Mouse (Mus musculus) heart, postnatal 36 days (tissue): ENCODE data around the gene Cdk8. TPM values are rescaled to one million over a fixed set of nuclear protein-coding genes. Genes with fewer than 3 reads are reported as not detected.

Experiments
- DNase-seq, 2 experiments: peaks; one replicate each; pipeline ENCODE4 v3.0.0; 2021 to 2022
- intact Hi-C: fragments of 180-260 bp; cut with DNase I; formaldehyde crosslinking; loops from one replicate; pipeline ENCODE4 v1.15.1; 2025
- total RNA-seq, 2 experiments: library from RNA; stranded (reverse); gene quantifications; 2 replicates each; pipeline ENCODE4 v1.2.3; 2021

Gene Cdk8
- total RNA-seq, 2 experiments from 2014 or later = 14.6 to 18.0 TPM

DNA sequence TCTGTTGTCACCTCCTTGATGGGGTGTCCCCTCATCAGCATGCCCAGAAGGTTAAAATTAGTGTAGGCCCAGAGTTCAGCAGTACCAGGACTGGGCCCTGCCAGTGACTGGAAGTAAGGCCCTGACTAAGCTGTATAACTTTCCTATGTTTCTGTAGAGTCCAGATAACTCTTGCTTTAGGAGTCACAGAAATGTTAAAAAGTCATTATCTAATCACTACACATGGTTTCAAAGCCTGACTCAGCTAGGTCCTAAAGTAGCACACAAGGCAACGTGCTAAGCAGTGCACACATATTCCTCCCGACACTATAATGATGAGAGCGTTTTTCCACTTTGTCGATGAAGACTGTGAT, 76.7 kb downstream of the Cdk8 start:
- intact Hi-C loops = no loop called here
- DNase-seq = no peak

DNA sequence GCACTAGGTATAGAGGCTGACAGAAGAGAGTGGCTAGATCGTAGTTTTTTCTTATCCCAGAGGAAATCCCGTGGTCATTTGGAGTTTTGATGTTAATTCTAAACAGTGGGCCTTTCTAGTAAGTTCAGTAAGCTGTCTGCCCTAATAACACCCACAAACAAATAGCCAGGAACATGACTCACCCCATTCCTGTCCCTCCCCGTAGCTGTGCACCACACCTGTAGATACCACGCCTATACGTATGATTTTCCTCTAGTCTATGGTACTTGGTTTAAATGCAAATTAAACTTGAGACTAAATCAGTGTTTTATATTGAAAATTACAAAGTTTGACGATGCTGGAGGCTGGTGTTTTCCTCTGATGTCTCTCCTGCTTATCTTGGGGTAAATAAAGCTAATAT, 83.5 kb downstream of the Cdk8 start:
- intact Hi-C loops = no loop called here
- DNase-seq = no peak

DNA sequence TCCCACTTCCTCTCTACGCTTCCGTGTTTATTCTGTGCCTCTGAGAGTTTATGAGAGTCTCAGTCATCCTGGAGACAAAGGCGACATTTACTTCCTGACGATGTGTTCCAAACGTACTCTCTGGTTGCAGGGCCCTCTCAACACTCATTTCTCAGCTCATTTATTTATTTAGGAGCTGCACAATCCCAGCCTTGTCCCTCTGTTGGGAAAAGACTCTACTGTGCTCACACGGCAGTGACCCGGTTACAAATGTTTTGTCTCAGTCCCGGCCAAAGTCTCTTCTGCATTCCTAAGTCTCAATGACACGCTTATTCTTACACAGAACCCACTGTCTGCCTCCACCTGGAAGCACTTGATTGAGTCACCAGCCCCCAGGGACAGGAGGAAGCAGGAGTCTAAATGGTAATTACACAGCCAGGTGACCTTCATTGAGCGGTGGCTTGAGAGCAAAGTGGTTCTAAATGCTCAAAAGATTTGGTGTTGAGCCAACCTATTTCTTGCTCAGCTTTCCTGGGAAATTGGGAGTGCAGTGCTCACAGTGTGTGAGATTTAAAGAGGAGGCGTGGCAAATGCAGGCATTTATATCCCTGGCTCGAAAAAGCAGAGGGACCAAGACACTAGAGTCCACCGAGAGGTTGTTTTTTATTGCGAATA, 84.4 kb downstream of the Cdk8 start:
- intact Hi-C loops = no loop called here
- no peak for DNase-seq

DNA sequence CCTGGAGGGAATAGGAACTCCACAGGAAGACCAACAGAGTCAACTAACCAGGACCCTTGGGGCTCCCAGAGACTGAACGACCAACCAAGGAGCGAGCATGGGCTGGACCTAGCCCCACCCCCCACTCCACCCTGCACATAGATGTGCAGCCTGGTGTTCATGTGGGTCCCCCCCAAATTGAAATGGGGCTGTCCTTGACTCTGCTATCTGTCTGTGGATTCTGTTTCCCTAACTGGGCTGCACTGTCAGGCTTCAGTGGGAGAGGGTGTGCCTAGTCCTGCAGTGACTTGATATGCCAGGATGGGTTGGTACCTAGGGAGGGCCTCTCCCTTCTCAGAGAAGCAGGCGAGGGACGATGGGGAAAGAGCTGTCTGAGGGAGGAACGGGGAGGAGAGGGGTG, 85.3 kb downstream of the Cdk8 start:
- intact Hi-C loops = no loop called here
- no peak for DNase-seq

DNA sequence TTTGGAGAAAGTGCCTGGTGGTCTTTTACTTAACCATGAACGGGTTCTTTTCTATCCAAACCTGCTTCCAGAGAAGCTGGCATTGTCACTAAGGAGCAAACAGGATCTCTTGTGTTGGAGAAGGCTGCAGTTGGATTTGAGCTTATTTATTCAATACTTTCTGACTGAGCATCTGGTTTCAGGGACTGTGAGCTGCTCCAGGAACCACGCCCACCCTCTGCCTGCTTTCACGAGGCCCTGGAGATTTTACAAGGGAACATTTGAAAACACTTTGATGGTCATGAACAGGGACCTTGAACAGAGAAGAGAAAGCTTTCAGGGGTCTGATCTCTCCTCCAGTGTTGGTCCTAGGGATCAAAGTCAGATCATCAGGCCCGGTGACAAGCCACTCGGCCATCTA, 87.0 kb downstream of the Cdk8 start:
- intact Hi-C loops = no loop called here
- no peak for DNase-seq

DNA sequence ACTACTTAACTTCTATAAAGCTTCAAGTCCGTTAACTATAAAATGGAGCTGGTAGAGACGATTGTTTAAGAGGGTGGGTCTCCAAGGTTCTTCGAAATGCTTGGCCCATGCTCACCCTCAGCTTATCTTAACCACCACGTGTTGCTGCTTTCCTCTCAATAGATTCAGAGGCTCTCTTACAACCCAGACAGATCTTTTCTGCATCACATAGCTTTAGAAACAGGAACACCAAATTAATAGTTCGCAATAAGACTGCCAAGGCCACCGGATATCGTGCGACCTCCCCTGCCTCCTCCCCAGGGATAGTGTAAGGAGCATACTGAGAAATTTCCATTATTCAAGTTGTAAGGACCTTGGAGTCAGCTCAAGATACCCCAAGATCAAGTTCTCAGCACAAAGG, 87.4 kb downstream of the Cdk8 start:
- intact Hi-C loops = no loop called here
- DNase-seq = no peak

DNA sequence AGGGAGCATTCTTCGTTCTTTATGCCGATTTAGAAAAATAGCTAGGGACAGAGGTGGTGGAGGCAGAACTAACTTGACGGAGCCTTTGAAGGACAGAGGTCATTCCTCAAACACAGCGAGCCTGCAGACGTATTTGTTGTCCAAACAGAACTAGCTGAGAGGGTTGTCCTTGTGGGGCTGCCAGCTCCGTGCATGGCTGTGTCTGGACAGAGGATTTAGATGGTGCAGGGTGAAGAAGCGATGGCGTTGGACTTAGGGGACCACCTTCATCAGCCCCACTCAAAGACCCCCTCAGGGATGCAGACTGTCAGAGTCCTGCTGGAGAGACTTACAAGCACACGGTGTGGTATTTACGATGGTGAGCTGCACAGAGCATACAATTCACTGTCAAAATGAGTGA, 97.9 kb downstream of the Cdk8 start:
- intact Hi-C loops = no loop called here
- no peak for DNase-seq

DNA sequence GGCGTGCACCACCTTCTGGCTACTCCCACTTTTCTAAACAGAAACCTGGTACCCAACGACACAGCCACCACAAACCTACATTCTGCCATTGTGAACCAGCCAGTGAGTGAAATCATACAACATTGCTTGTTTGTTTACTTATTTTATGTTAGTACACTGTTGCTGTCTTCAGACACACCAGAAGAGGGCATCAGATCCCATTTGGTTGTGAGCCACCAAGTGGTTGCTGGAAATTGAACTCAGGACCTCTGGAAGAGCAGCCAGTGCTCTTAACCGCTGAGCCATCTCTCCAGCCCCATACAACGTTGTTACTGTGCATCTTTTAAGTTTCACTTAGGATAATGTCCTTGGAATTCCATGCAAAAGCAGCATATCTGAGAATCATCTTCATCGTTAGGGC, 98.5 kb downstream of the Cdk8 start:
- intact Hi-C loops = no loop called here
- no peak for DNase-seq

DNA sequence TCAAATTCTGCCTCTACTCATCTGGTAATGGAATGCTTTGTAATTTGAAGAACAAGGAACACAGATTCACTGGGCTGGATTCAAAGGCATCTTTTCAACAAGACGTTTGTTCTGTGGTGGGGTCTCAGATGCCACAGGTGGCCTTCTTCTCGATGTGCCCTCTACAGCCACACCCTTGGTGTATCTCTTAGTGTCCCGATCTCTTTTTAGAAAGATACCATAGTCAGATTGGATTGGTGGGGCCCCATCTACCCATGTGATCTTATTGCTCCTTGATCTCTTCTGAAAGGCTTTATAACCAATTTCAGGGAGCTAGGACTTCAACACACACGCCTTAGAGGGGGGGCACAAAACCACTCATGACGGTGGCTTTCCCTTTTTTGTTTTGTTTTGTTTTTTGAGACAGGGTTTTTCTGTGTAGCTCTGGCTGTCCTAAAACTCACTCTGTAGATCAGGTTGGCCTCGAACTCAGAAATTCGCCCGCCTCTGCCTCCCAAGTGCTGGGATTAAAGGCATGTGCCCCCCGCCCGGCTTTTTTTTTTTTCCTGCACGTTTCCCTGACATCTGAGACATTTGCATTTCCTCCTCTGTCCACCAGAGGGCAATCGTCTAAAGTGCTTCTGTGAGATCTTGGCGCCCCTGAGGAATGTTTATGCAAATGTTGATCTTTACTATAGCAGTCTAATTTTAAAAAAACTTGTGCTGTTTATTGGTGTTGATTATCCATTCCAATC, 99.2 kb downstream of the Cdk8 start:
- DNase-seq = peak; percentile 51 to 53
- intact Hi-C loops = loop anchor here (1.0 to 5.0 kb wide), 2 partner anchors 142 to 143 kb away; no protein-coding TSS in a partner anchor

DNA sequence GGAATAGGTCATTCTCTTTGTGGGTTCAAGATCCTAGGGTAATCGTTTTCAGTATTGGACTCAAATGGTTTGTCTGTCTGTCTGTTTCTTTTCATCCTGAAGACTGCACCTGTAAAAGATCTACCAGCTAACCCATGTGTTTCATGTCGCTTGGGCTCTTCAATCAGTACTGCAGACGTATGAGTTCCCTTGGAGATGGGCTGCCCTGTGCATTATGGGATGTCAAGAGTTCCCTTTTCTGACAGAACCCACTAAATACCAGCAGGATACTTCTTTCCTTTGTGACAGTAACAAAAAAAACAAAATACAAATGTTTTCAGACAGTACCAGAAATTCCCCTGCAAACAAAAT, 99.7 kb downstream of the Cdk8 start:
- intact Hi-C loops = loop anchor here (1.0 to 5.0 kb wide), 2 partner anchors 142 to 143 kb away; no protein-coding TSS in a partner anchor
- DNase-seq = no peak

DNA sequence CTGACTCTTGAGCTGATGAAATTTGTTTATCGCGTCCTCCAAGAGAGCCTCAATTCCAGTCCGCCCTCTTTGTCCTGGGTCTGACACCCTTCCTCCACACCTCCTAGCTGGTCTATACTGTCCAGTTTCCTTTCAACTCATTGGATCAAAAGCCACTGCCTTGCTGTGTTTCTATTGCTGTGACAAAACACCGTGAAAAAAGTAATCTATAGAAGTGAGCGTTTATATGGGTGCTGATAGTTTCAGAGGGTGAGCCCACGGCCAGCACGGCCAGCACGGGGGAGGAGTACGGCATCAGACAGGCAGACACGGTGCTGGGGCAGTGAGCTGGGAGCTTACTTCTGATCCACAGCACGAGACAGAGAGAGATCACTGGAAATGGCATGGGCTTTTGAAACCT, 100.1 kb downstream of the Cdk8 start:
- intact Hi-C loops = loop anchor here (5.0 kb wide), 1 partner anchor 141 kb away; no protein-coding TSS in a partner anchor
- DNase-seq = no peak

DNA sequence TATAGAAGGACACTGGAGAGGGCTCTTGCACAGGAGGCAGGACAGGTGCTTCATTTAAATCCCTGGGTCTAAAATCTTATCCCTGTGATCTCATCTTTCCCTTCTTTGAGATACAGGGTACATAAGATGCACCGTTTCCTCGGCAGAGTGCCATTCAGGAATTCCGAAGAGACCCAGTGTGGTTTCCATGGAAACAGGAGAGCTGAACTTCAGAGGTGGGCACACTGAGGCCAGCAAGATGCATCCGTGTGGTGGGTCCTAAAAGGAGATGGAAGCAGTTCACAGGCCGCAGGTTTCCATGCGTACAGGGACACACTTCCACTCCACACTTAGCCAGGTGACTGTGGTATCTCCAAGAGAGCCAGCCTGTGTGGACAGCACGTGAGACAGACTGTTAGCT, 101.5 kb downstream of the Cdk8 start:
- DNase-seq = no peak
- intact Hi-C loops = loop anchor here (5.0 kb wide), 1 partner anchor 140 kb away; no protein-coding TSS in a partner anchor

DNA sequence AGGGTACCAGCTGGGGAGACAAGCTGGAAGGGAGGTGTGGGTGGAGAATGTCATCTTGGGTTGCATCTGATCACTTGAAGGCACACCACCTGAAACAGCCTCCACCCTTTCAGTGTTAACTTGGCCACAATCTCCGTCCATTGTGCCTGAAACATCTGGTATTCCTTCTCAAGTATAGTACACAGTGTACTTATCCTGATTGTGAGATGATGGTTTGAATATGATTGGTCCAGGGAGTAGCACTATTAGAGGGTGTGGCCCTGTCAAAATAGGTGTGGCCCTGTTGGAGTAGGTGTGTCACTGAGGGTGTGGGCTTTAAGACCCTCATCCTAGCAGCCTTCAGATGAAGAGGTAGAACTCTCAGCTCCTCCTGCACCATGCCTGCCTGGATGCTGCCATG, 103.4 kb downstream of the Cdk8 start:
- DNase-seq = no peak
- intact Hi-C loops = loop anchor here (5.0 kb wide), 1 partner anchor 138 kb away; no protein-coding TSS in a partner anchor

DNA sequence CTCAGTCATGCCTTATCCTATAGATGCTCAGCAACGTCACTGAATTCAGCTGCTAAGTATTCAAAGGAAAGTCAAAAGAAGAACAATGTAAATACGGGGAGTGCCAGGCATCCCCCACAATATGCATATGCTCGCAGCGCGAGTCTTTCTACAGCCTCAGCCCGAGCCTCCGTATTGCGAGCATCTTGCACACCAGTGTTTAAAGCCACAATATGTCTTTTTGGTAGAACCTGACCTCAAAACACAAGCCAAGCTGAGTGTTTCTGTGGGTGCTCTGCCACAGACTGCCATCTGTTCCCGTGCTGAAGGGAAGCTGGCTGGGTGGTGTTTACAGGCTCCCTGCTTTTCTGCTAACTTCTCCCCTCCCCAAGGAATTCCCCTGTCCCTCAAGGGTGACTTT, 107.0 kb downstream of the Cdk8 start:
- no peak for DNase-seq
- intact Hi-C loops = loop anchor here (5.0 kb wide), 1 partner anchor 49 kb away; no protein-coding TSS in a partner anchor

DNA sequence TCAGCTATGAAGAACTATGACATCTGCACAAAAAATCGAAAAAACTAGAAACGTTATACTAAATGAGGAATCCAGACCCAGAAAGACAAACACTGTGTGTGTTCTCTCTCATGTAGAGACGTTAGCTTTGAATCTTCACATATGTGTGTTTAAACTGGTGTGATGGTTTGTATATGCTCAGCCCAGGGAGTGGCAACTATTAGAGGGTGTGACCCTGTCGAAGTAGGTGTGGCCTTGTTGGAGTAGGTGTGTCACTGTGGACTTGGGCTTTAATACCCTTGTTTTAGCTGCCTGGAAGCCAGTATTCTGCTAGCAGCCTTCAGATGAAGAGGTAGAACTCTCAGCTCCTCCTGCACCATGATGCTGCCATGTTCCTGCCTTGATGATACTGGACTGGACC, 109.0 kb downstream of the Cdk8 start:
- intact Hi-C loops = no loop called here
- no peak for DNase-seq

DNA sequence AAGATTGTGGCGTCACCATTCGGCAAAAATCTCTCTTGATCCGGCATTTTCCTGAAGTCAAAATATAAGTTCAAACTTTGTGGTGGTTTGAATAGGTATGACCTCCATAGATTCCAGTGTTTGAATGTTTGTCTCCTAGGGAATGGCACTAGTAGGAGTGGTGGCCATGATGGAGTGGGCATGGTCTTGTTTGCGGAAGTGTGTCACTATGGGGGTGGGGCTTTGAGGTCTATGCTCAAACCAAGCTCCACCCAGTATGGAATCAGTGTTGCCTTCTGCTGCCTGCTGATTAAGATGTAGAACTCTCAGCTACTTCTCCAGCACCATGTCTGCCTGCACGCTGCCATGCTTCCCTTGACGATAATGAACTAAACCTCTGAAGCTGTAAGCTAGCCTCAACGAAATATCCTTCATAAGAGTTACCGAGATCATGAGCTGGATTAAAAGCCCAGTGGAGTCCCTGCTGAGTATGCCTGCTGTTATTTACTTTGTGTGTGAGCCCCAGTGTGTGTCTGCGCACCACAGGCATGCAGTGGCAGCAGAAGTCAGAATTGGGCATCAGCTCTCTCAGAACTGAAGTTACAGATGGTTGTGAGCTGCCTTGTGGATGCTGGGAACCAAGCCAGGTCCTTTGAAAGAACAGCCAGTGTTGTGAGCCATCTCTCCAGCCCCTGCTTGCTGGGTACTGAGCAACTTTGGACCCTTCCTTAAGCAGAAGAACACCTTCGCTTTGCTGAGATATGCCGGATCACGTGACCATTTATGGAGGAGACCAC, 114.1 kb downstream of the Cdk8 start:
- intact Hi-C loops = no loop called here
- DNase-seq = no peak

DNA sequence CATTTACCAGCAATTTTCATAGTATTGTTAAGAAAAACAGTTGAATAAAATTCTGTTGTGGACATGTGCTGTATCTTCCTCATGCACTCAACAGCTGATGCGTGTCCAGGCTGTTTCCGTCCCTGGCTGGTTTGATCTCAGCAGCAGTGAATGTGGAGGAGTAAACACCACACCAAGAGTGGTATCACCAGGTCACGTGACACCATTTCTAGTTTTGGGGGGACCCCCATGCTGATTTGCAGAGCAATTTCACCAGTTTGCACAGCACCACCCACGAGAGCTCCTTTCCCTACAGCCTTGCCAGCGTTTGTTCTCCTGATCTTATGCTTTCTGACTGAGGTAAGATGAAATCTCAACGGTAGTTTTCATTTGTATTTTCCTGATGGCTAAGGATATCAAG, 116.1 kb downstream of the Cdk8 start:
- intact Hi-C loops = no loop called here
- no peak for DNase-seq

DNA sequence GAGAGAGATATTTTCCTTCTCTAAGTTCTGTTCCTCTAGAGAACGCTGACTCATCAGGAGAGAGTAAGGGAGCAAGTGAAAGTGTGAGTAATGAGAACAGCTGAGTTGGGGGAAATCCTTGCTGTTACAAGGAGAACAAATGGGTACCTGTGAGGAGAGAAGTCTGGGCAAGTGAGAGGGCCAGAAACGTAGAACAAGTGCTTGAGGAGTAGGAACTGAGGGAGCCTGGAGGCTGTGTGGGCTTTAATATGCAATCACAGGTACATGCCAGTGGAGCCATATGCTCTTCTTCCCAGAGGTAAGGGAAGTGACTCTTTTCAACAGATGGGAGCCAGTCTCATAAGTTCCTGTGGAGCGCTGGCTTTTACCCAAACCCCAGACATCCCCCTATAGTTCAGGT, 118.2 kb downstream of the Cdk8 start:
- intact Hi-C loops = no loop called here
- no peak for DNase-seq

DNA sequence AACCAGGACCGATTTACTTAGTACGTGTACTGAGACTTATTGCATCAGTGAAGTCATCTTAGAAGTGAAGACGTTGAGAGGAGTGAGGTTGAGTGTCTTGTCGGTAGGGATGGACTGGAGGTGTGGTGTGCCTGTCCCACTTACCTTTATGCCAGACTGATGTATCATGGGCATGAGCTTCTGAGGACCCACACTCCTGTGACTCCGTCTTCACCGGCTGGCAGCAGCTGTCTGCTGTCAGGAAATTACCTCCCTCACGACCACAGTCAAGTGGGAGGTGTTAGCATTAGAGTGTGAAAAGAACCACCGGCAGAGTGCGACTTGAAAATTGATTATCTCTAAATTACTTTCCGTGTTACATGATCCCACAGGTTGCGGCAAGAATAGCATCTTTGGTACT, 119.8 kb downstream of the Cdk8 start:
- DNase-seq = no peak
- intact Hi-C loops = no loop called here

DNA sequence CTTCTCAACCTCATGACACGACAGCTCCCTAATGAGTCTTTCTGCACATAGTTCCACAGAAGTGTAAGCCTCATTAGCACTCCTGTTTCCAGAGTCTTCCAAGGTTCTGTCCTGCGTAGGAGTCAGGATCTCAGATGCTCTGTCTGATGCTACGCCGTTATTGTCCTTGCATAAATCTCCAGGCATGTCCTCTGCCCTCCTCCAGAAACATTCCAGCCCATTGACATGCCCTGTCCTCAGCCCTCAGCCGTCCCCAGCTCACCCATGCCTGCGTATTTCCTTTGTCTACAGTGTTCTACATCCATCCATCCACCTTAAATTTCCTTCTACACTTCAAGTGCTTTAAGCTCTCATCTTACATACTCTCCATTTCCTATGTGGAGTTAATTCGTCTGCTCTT, 121.0 kb downstream of the Cdk8 start:
- intact Hi-C loops = no loop called here
- no peak for DNase-seq
